Mouse (Mus musculus) spleen, adult 2 months (tissue): ENCODE results near the gene Med12l.

ENCODE experiments used
- CTCF ChIP-seq: fragments of 200-500 bp; IDR thresholded peaks from 2 replicates; pipeline ENCODE4 v1.5.1; 2011; ENCODE audit warnings: mild to moderate bottlenecking, inconsistent platforms; ENCODE audit not compliant: insufficient read depth, insufficient read length, insufficient replicate concordance; ENCODE audit errors: extremely low read depth
- POLR2A ChIP-seq: fragments of 200-500 bp; IDR thresholded peaks from 2 replicates; pipeline ENCODE4 v1.6.1; 2011; ENCODE audit warnings: low read depth, low read length, inconsistent platforms

GRCm38 (mm10) chr3:59022251-59022650 lies 16.6 kb downstream of the Med12l start:
- TF ChIP-seq POLR2A: no peak
- TF ChIP-seq CTCF: no peak
